Mouse (Mus musculus): Measurements from ENCODE around the gene Arhgap31. TPM values are rescaled to one million over a fixed set of nuclear protein-coding genes. Genes with fewer than 3 reads are reported as not detected.

Gene Arhgap31
- total RNA-seq, 2 experiments from 2014 or later = 39.6 to 40.8 TPM

- DNase-seq = peak; percentile 75 to 83
These were observed 109.9 kb downstream of the Arhgap31 start for GRCm38 (mm10) chr16:38602989-38603804.

GRCm38 (mm10) chr16:38598986-38599680, 113.9 kb downstream of the Arhgap31 start:
- no peak for DNase-seq

GRCm38 (mm10) chr16:38596651-38597050, 116.4 kb downstream of the Arhgap31 start:
- no peak for DNase-seq

- DNase-seq = no peak
These were observed 117.0 kb downstream of the Arhgap31 start for GRCm38 (mm10) chr16:38596099-38596498.

GRCm38 (mm10) chr16:38594435-38594834, 118.6 kb downstream of the Arhgap31 start:
- DNase-seq = no peak

- DNase-seq = no peak
These were observed 120.1 kb downstream of the Arhgap31 start for GRCm38 (mm10) chr16:38592946-38593345.

- peak in 1 of 2 experiments; percentile 52 for DNase-seq
These were observed 120.9 kb downstream of the Arhgap31 start for GRCm38 (mm10) chr16:38592026-38592678.

GRCm38 (mm10) chr16:38591506-38591905, 121.6 kb downstream of the Arhgap31 start:
- DNase-seq = no peak

GRCm38 (mm10) chr16:38587572-38587971, 125.5 kb downstream of the Arhgap31 start:
- DNase-seq = no peak

GRCm38 (mm10) chr16:38587163-38587562, 125.9 kb downstream of the Arhgap31 start:
- DNase-seq = no peak

GRCm38 (mm10) chr16:38585186-38585585, 127.9 kb downstream of the Arhgap31 start:
- no peak for DNase-seq

- DNase-seq = no peak
These were observed 128.3 kb downstream of the Arhgap31 start for GRCm38 (mm10) chr16:38584761-38585160.

GRCm38 (mm10) chr16:38571481-38571880, 141.6 kb downstream of the Arhgap31 start:
- no peak for DNase-seq

GRCm38 (mm10) chr16:38568192-38568591, 144.9 kb downstream of the Arhgap31 start:
- DNase-seq = no peak

GRCm38 (mm10) chr16:38563516-38563915, 149.6 kb downstream of the Arhgap31 start:
- no peak for DNase-seq

GRCm38 (mm10) chr16:38562968-38563327, 150.1 kb downstream of the Arhgap31 start:
- no peak for DNase-seq

- peak; percentile 96 for DNase-seq
These were observed 150.7 kb downstream of the Arhgap31 start for GRCm38 (mm10) chr16:38562131-38562967.

- DNase-seq = no peak
These were observed 154.8 kb downstream of the Arhgap31 start, which contains the start of gene Tmem39a for GRCm38 (mm10) chr16:38558221-38558748. Tmem39a (plus strand) TSS chr16:38558698.

- no peak for DNase-seq
These were observed 157.1 kb downstream of the Arhgap31 start for GRCm38 (mm10) chr16:38555988-38556387.

- peak; percentile 80 to 83 for DNase-seq
These were observed 163.3 kb downstream of the Arhgap31 start, which contains the start of gene Poglut1 for GRCm38 (mm10) chr16:38549479-38550396. Poglut1 (minus strand) TSS chr16:38550258.

Measured in heart, adult 18-20 months (tissue).